Mouse (Mus musculus) liver, embryonic 14.5 days (tissue): ENCODE data around the gene Fbxo42. TPM values are rescaled to one million over a fixed set of nuclear protein-coding genes. Genes with fewer than 3 reads are reported as not detected.

ENCODE experiments used
- ATAC-seq: fragments of 200-750 bp; cut with Nextera tagmentation; 2 replicates; pipeline ENCODE4 v1.8.0; 2017; ENCODE audit warnings: moderate number of reproducible peaks, mild to moderate bottlenecking, moderate library complexity; ENCODE audit not compliant: insufficient read depth
- DNase-seq, 3 experiments: peaks; one replicate each; pipeline ENCODE4 v3.0.0-alpha.2; 2012 to 2013; ENCODE audit warnings: low read depth in 3 of 3, low spot score in 3 of 3
- H3K27ac ChIP-seq: fragments of 300-500 bp; sonication (generic); 2 replicates; pipeline ENCODE4 v1.5.1; 2014; ENCODE audit warnings: moderate library complexity, mild to moderate bottlenecking, control low read depth, inconsistent platforms
- H3K27me3 ChIP-seq: fragments of 300-500 bp; sonication (generic); 2 replicates; pipeline ENCODE4 v1.6.1; 2014; ENCODE audit warnings: mild to moderate bottlenecking, low read length, moderate library complexity; ENCODE audit not compliant: control insufficient read depth, insufficient read depth
- H3K36me3 ChIP-seq: fragments of 300-500 bp; sonication (generic); replicated peaks from 2 replicates; pipeline ENCODE4 v1.6.1; 2014; ENCODE audit warnings: low read depth; ENCODE audit not compliant: control insufficient read depth, insufficient read depth
- H3K4me1 ChIP-seq, 2 experiments: fragments of 200-500 bp in 1 of 2; fragments of 300-500 bp in 1 of 2; sonication (generic) in 1 of 2; replicated peaks; 2 replicates each; pipeline ENCODE4 v1.6.1; 2012 to 2014; ENCODE audit warnings: antibody characterized with exemption in 1 of 2, inconsistent platforms in 1 of 2, low read length in 1 of 2; ENCODE audit not compliant: control insufficient read depth in 2 of 2, insufficient read depth in 2 of 2
- H3K4me2 ChIP-seq: fragments of 300-500 bp; sonication (generic); 2 replicates; pipeline ENCODE4 v1.6.1; 2014; ENCODE audit warnings: low read depth, mild to moderate bottlenecking, control low read depth, moderate library complexity
- H3K4me3 ChIP-seq, 2 experiments: fragments of 200-500 bp in 1 of 2; fragments of 300-500 bp in 1 of 2; sonication (generic) in 1 of 2; 2 replicates each; pipeline ENCODE4 v1.5.1; 2012 to 2014; ENCODE audit warnings: low read depth in 2 of 2, low read length in 2 of 2, mild to moderate bottlenecking in 2 of 2, control low read depth in 1 of 2, inconsistent platforms in 1 of 2, moderate library complexity in 1 of 2; ENCODE audit not compliant: insufficient read depth in 1 of 2
- H3K9ac ChIP-seq: fragments of 300-500 bp; sonication (generic); replicated peaks from 2 replicates; pipeline ENCODE4 v1.6.1; 2014; ENCODE audit warnings: mild to moderate bottlenecking, control low read depth, moderate library complexity
- H3K9me3 ChIP-seq: fragments of 300-500 bp; sonication (generic); 2 replicates; pipeline ENCODE4 v1.6.1; 2016; ENCODE audit warnings: low read length, mixed read lengths; ENCODE audit not compliant: control insufficient read depth
- CTCF ChIP-seq: IDR thresholded peaks from 2 replicates; pipeline ENCODE4 v1.5.1; 2016; ENCODE audit warnings: antibody characterized with exemption, low read depth, control low read depth
- EP300 ChIP-seq: IDR thresholded peaks from 2 replicates; pipeline ENCODE4 v1.6.1; 2016; ENCODE audit warnings: antibody characterized with exemption, low read depth
- WGBS: fragments of 180-500 bp; shearing (Covaris S2); extraction: QIAGEN DNeasy Blood & Tissue Kit; methylation state at CpG from one replicate; pipeline ENCODE4 v1.1.7; 2014; ENCODE audit not compliant: insufficient replicate concordance; 5-methylcytosine and 5-hydroxymethylcytosine counted together
- polyA plus RNA-seq, 2 experiments: library from polyadenylated mRNA; depleted of rRNA in 1 of 2; stranded (reverse) in 1 of 2; unstranded in 1 of 2; fragments of >200 nt; fragmentation: Nextera tagmentation in 1 of 2; extraction: Ambion mirVana in 1 of 2; gene quantifications; 2 replicates each; pipeline versions ENCODE4 v1.2.1 to v1.2.3; 2012 to 2014

Fbxo42 gene
- polyA plus RNA-seq, 2 experiments = 8.3 to 17.6 TPM

DNA sequence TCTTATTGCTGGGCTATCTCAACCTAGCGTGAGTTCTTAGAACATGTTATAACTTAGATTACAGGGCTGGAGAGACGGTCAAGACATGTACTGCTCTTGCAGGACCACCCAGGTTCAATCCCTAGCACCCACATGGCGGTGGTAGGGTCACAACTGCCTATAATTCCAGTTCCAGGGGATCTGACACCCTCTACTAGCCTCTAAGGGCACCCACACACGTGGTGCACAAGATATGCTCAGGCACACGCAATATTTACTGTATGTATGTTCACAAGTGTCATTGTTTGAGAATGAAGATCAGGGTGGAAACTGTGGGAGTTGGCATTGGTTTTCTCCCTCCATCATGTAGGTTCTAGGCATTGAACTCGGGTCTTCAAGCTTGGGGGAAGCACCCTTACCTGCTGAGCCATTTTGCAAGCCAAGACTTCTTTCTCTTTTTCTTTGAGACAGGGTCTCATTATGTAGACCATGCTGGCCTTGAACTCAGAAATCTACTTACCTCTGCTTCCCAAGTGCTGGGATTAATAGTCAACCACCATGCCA, 1.2 kb upstream of the Fbxo42 start:
- TF ChIP-seq EP300 = no peak
- TF ChIP-seq CTCF = no peak
- Histone ChIP-seq H3K4me3 (peak overlapping the region in 1 of 2 experiments; percentile 77; a peak in 2 of 4 replicates), H3K4me2 (peak overlapping the region; percentile 72)

DNA sequence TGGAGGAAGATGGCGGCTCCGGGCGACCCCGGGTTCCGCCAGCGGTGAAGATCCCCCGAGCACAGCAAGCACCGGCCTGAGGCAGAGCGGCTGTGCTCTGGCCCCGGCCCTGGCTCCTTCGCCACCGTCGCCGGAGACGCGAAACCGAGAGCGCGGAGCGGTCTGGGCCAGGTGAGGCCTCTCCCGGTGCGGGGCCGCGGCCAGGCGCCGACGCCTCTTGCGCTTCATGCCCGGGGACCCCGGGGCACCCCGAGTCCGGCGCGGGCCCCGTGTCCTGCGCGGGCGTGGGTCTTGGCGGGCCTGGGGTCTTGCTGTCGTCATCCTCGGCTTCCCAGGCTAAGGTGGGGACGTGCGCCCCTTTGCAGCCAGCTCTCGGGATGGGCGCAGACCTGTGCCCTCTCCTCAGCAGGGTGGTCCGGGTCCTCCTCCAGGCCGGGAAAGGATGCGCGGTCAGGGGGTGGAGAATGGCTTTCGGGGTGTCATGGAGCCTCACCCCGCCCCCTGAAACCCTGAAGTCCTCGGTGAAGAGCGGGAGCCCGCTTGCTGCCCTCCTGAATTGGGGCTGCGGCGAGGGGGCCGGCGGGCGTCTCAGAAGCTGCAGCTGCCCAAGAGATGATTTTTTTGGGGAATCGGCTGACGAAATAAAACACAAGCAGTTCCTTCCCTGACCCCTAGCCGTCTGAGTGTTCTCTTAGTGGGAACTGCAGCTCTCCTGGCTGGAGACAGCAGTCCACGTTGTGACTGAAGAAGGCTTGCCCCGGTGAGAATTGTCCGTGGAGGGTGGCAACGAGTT, 492 bp downstream of the Fbxo42 start:
- no peaks in the 10 kb centered on the region for H3K36me3 ChIP-seq
- DNase-seq = peak in 1 of 3 experiments; percentile 51
- peak; percentile 77 for ATAC-seq
- WGBS = under 1% methylated on average over 66 of the region's 66 CpGs
- H3K27me3 ChIP-seq = no peaks in the 10 kb centered on the region
- H3K4me1 ChIP-seq = peaks cover 12 to 21% of the 10 kb centered on the region in 2 experiments
- H3K9me3 ChIP-seq = no peaks in the 10 kb centered on the region
- peak overlapping the region; percentile 50 for H3K27ac ChIP-seq
- H3K9ac ChIP-seq = peak overlapping the region; percentile 90
- H3K4me3 ChIP-seq = peak overlapping the region; percentile 77 to 78
- TF ChIP-seq EP300 (no peak), CTCF (no peak)
- peak overlapping the region; percentile 84 for H3K4me2 ChIP-seq

More for the DNA sequence above, 1.2 kb upstream of the Fbxo42 start:
- H3K27ac ChIP-seq = no peak overlapping the region
- no peak for DNase-seq
- 75% methylated on average over 6 of the region's 6 CpGs for WGBS
- no peaks in the 10 kb centered on the region for H3K36me3 ChIP-seq
- no peaks in the 10 kb centered on the region for H3K9me3 ChIP-seq
- H3K27me3 ChIP-seq = no peaks in the 10 kb centered on the region
- ATAC-seq = no peak
- peak overlapping the region; percentile 83; the same call in 1 of the 2 replicates for H3K9ac ChIP-seq
- peaks cover 12 to 25% of the 10 kb centered on the region in 2 experiments for H3K4me1 ChIP-seq

DNA sequence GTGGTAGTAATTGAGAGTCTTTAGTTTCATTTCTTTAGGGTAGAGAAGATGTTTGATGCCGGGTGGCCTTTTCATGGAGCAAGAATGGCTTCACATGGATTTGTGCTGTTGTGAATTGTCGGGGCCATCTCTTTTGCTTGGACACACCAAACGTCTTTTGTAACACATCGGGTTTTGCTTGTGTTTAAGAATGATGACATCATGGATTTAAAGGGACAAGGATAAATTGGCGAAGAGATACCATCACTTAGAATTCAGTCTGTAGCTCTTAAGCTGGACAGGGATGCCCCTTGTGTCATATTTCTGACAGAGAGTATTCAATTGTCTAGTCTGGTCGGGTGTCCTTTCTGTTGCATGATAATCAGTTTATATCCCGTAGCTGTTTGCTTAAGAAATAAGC, 1.4 kb downstream of the Fbxo42 start:
- no peak for DNase-seq
- Histone ChIP-seq H3K9ac (peak overlapping the region; percentile 90), H3K9me3 (no peaks in the 10 kb centered on the region), H3K36me3 (no peaks in the 10 kb centered on the region), H3K4me2 (peak overlapping the region; percentile 84), H3K4me1 (peaks cover 12 to 21% of the 10 kb centered on the region in 2 experiments), H3K4me3 (peak overlapping the region; percentile 77 to 78), H3K27ac (no peak overlapping the region; the same call in 1 of the 2 replicates), H3K27me3 (no peaks in the 10 kb centered on the region)
- ATAC-seq = no peak
- 29% methylated on average over 7 of the region's 7 CpGs for WGBS
- no peak for TF ChIP-seq CTCF
- TF ChIP-seq EP300 = no peak

DNA sequence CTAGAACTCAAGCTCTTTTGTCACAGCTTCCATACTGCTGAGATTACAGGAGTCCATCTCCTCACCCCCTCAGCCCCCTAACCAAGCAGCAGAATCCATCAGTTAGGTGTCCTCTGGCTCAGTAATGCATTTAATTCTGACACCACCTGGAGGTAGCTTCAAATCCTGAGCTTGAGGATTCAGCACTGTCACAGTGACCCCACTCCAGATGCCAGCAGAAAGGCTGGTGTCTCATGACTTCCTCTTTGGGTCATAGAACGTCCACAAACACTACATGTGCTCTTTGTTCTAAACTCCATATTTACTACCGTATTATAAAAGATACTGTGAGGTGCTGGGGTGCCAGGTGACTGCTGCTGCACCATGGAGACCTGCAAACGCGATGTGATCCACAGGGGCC, 9.8 kb downstream of the Fbxo42 start:
- no peak overlapping the region for H3K9ac ChIP-seq

DNA sequence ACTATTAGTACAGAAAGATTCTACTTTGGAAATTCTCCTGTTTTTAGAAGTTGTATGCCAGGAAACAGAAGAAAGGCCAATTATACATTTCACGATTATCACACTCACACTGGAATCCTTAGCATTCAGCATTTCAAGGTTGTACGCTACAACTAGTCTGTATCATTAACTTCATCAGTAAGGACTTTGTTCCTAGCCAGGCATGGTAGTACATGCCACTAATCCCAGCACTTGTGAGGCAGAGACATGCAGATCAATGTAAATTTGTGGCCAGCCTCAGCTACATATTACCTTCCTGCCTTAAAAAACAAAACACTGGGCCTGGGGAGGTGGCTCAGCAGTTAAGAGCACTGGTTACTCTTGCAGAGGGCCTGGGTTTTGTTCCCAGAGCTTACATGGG, 10.9 kb downstream of the Fbxo42 start:
- Histone ChIP-seq H3K4me2 (peak overlapping the region; percentile 49), H3K9ac (peak overlapping the region; percentile 46), H3K27ac (peak overlapping the region; percentile 79), H3K36me3 (no peaks in the 10 kb centered on the region), H3K27me3 (no peaks in the 10 kb centered on the region), H3K4me1 (peaks cover 52 to 61% of the 10 kb centered on the region in 2 experiments), H3K4me3 (peak overlapping the region in 1 of 2 experiments; percentile 26; a peak in 1 of 4 replicates), H3K9me3 (no peaks in the 10 kb centered on the region)
- no peak for TF ChIP-seq EP300
- no peak for TF ChIP-seq CTCF
- DNase-seq (no peak), ATAC-seq (no peak)
- WGBS = 71% methylated on average over 2 of the region's 2 CpGs

More for the DNA sequence above, 9.8 kb downstream of the Fbxo42 start:
- H3K4me2 ChIP-seq = no peak overlapping the region
- TF ChIP-seq EP300 = no peak
- TF ChIP-seq CTCF = no peak
- no peak overlapping the region; the same call in 1 of the 2 replicates for H3K27ac ChIP-seq
- 63% methylated on average over 4 of the region's 4 CpGs for WGBS
- peaks cover 43 to 50% of the 10 kb centered on the region in 2 experiments for H3K4me1 ChIP-seq
- no peaks in the 10 kb centered on the region for H3K9me3 ChIP-seq
- no peak for DNase-seq
- no peak for ATAC-seq
- no peaks in the 10 kb centered on the region for H3K27me3 ChIP-seq
- no peak overlapping the region for H3K4me3 ChIP-seq
- H3K36me3 ChIP-seq = no peaks in the 10 kb centered on the region
